Mouse (Mus musculus) lung, embryonic 15.5 days (tissue): ENCODE results near the gene Nat8f6. TPM values are rescaled to one million over a fixed set of nuclear protein-coding genes. Genes with fewer than 3 reads are reported as not detected.
"Not testable (repeated sequence)": the region's sequence is repeated elsewhere in the genome, so short reads cannot be mapped to it uniquely, and the experiment has no call there.

Source experiments
- ATAC-seq: fragments of 200-750 bp; cut with Nextera tagmentation; 2 replicates; pipeline ENCODE4 v1.8.0; 2017; ENCODE audit warnings: moderate number of reproducible peaks, borderline replicate concordance; ENCODE audit not compliant: low FRiP score, low TSS enrichment; ENCODE audit errors: extremely low read depth
- H3K27ac ChIP-seq: fragments of 300-500 bp; sonication (generic); 2 replicates; pipeline ENCODE4 v1.5.1; 2015; ENCODE audit warnings: moderate library complexity, mild to moderate bottlenecking, inconsistent platforms
- H3K27me3 ChIP-seq: fragments of 300-500 bp; sonication (generic); 2 replicates; pipeline ENCODE4 v1.6.1; 2015; ENCODE audit warnings: inconsistent platforms
- H3K36me3 ChIP-seq: fragments of 300-500 bp; sonication (generic); 2 replicates; pipeline ENCODE4 v1.6.1; 2015; ENCODE audit warnings: inconsistent platforms
- H3K4me1 ChIP-seq: fragments of 300-500 bp; sonication (generic); 2 replicates; pipeline ENCODE4 v1.6.1; 2015; ENCODE audit warnings: inconsistent platforms
- H3K4me2 ChIP-seq: fragments of 300-500 bp; sonication (generic); 2 replicates; pipeline ENCODE4 v1.6.1; 2015; ENCODE audit warnings: inconsistent platforms, mild to moderate bottlenecking, moderate library complexity
- H3K4me3 ChIP-seq: fragments of 300-500 bp; sonication (generic); 2 replicates; pipeline ENCODE4 v1.5.1; 2015; ENCODE audit warnings: mild to moderate bottlenecking, inconsistent platforms
- H3K9ac ChIP-seq: fragments of 300-500 bp; sonication (generic); 2 replicates; pipeline ENCODE4 v1.6.1; 2015; ENCODE audit warnings: inconsistent platforms
- H3K9me3 ChIP-seq: fragments of 300-500 bp; sonication (generic); 2 replicates; pipeline ENCODE4 v1.6.1; 2016; ENCODE audit warnings: inconsistent platforms
- WGBS: fragments of 180-500 bp; shearing (Covaris S2); methylation state at CpG from one replicate; pipeline ENCODE4 v1.1.7; 2015; 5-methylcytosine and 5-hydroxymethylcytosine counted together
- polyA plus RNA-seq: library from polyadenylated mRNA; unstranded; fragments of >200 nt; fragmentation: Nextera tagmentation; extraction: Ambion mirVana; gene quantifications from 2 replicates; pipeline ENCODE4 v1.2.1, GENCODE M21; 2015

Gene Nat8f6
- polyA plus RNA-seq, 1 experiment from 2014 or later: not detected

DNA sequence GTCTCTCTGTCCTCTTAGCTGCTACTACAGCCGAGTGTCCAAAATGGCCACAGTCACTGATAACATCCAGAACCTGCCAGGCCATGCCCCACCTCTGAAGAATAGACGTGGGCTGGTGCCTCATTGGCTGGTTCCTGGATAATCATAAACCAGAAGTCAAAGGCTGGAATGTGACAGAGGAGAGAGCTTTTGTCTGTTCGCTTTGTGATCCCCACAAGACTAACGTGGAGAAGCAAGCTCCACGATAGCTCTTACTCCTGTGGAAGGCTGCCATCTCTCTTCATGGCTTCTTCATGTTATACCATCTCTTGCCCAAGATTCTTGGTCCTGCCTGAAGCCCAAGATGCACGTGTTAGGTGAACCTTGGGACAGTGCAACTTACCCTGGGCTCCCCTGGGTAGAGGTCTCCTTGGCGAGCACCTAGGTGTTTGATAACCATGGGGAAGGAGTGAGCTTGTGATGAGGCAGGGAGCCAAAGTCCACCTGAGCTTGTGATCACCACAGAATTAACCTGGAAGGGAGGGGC, 11.1 kb upstream of the Nat8f6 start, which contains the start of gene Nat8:
Nat8 (minus strand) TSS at position 287 of the 526 bp plus-strand sequence.
- no peaks in the 10 kb centered on the region for H3K9me3 ChIP-seq
- no peak within 1 kb of the TSS for H3K9ac ChIP-seq
- H3K36me3 ChIP-seq: no peaks in the 10 kb centered on the region
- no peak within 1 kb of the TSS for H3K27ac ChIP-seq
- H3K27me3 ChIP-seq: no peaks in the 10 kb centered on the region
- no peaks in the 10 kb centered on the region for H3K4me1 ChIP-seq
- no peak within 1 kb of the TSS for H3K4me3 ChIP-seq
- WGBS: 63% methylated on average over 7 of the region's 7 CpGs
- H3K4me2 ChIP-seq: no peak within 1 kb of the TSS
- no peak for ATAC-seq

- Histone ChIP-seq H3K4me2 (no peak overlapping the region), H3K9me3 (no peaks in the 10 kb centered on the region), H3K4me1 (no peaks in the 10 kb centered on the region), H3K27me3 (no peaks in the 10 kb centered on the region), H3K36me3 (no peaks in the 10 kb centered on the region), H3K4me3 (no peak overlapping the region), H3K9ac (no peak overlapping the region), H3K27ac (no peak overlapping the region)
- 48% methylated on average over 1 of the region's 1 CpGs for WGBS
- no peak for ATAC-seq
Observed at GRCm38 (mm10) chr6:85829462-85829861, 8.7 kb upstream of the Nat8f6 start.

GRCm38 (mm10) chr6:85825886-85826285, 5.1 kb upstream of the Nat8f6 start:
- no peak overlapping the region for H3K27ac ChIP-seq
- no peaks in the 10 kb centered on the region for H3K9me3 ChIP-seq
- H3K27me3 ChIP-seq: no peaks in the 10 kb centered on the region
- no peaks in the 10 kb centered on the region for H3K36me3 ChIP-seq
- H3K4me2 ChIP-seq: no peak overlapping the region
- no peak for ATAC-seq
- WGBS: 83% methylated on average over 2 of the region's 2 CpGs
- no peak overlapping the region for H3K9ac ChIP-seq
- H3K4me3 ChIP-seq: no peak overlapping the region
- H3K4me1 ChIP-seq: no peaks in the 10 kb centered on the region

DNA sequence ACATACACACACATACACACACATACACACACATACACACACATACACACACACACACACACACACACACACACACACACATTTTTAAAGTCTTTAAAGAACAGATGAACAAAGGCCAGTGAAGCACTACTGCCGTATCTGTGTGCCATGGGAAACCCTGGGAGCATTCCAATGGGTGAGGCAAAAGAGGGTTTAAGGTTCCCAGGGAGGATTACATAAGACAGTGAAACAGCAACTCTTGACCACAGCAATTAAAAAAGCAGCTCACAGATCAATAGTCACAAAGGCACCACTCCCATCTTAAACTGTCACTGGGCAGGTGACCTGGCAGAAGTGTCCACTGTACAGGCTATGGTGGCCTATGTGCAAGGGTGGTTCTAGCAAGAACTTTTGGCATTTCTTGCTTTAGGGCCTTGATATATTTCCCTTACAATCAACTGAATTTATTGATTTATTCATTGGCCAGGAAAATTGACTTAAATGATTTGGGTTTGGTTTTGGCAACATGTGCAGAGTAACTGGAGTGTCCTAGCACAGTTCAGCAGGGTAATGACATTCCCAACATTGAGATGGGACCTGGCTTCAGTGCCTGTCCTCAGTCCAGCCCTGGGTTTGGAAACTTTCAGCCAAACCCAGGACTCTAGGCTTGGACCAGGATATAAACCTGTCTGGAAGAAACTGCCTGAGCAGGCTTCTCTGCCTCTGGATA, 2.8 kb upstream of the Nat8f6 start:
- Histone ChIP-seq H3K4me1 (no peaks in the 10 kb centered on the region), H3K27ac (no peak overlapping the region), H3K4me2 (no peak overlapping the region), H3K27me3 (no peaks in the 10 kb centered on the region), H3K4me3 (no peak overlapping the region), H3K9me3 (no peaks in the 10 kb centered on the region), H3K36me3 (no peaks in the 10 kb centered on the region), H3K9ac (no peak overlapping the region)
- ATAC-seq: no peak
- WGBS: 96% methylated on average over 1 of the region's 1 CpGs

DNA sequence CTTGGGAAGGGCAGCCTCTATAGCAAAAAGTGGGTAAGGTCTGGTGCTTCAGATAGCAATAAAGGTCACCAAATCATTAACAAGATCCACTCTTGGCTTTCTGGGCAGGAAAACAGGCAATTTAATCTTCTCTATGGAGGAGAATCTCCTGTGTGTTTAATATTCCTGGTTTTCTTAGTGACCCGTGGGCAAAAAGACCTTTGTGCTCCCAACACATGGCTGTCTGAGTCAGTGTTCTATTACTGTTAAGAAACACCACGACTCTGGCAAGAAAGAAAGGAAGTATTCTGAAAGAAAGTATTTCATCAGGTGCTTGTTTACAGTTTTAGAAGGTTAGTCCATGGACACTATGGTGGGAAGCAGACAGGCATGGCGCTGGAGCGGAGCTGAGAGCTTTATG, 1.5 kb upstream of the Nat8f6 start:
- no peak for ATAC-seq
- Histone ChIP-seq H3K36me3 (no peaks in the 10 kb centered on the region), H3K4me2 (no peak overlapping the region), H3K4me1 (no peaks in the 10 kb centered on the region), H3K9me3 (no peaks in the 10 kb centered on the region), H3K27ac (no peak overlapping the region), H3K27me3 (no peaks in the 10 kb centered on the region), H3K4me3 (no peak overlapping the region), H3K9ac (no peak overlapping the region)
- 79% methylated on average over 4 of the region's 4 CpGs for WGBS

- no peaks in the 10 kb centered on the region for H3K4me1 ChIP-seq
- no peaks in the 10 kb centered on the region for H3K36me3 ChIP-seq
- whole genome bisulfite sequencing: 31% methylated on average over 1 of the region's 1 CpGs
- H3K9ac ChIP-seq: no peak overlapping the region
- no peak overlapping the region for H3K4me3 ChIP-seq
- no peaks in the 10 kb centered on the region for H3K9me3 ChIP-seq
- H3K27me3 ChIP-seq: no peaks in the 10 kb centered on the region
- ATAC-seq: no peak
- no peak overlapping the region for H3K4me2 ChIP-seq
- H3K27ac ChIP-seq: no peak overlapping the region
Observed at GRCm38 (mm10) chr6:85818338-85818737, 2.4 kb downstream of the Nat8f6 start.

- H3K9ac ChIP-seq: no peak overlapping the region
- WGBS: 76% methylated on average over 2 of the region's 2 CpGs
- no peaks in the 10 kb centered on the region for H3K36me3 ChIP-seq
- H3K4me2 ChIP-seq: no peak overlapping the region
- no peak overlapping the region for H3K27ac ChIP-seq
- H3K4me1 ChIP-seq: no peaks in the 10 kb centered on the region
- H3K4me3 ChIP-seq: no peak overlapping the region
- no peak for ATAC-seq
- H3K9me3 ChIP-seq: no peaks in the 10 kb centered on the region
- no peaks in the 10 kb centered on the region for H3K27me3 ChIP-seq
Observed at GRCm38 (mm10) chr6:85813339-85813738, 7.4 kb downstream of the Nat8f6 start.

DNA sequence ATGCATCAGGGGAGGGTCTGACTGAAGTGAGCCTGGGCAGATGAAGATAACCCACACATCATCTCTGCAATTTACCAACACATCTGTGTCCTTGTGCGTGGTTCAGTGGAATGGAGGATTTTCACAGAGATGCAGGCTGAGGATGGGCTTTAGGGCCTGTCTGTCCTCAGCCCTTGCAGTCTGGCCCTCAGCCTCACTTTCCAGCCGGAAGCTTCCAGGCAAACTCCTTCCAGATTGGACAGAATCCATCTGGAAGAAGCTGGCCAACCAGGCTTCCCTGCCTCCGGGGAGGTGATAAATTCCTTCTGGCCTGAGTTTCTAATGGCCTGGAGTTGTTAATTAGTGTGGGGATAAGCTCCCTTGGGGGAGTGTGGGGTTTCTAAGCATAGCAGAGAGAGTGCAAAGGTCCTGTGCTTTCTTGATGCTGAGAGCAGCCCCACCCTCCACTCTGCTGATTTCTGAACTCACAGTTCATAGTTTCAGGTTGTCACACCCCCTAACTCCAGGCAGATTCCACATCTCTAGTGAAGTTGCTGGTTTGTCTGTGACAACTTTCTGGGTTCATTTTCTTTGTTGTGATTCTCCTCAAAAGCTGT, 9.7 kb downstream of the Nat8f6 start:
- H3K4me1 ChIP-seq, H3K4me2 ChIP-seq, H3K4me3 ChIP-seq, H3K9ac ChIP-seq, H3K36me3 ChIP-seq, H3K9me3 ChIP-seq, H3K27ac ChIP-seq, ATAC-seq, H3K27me3 ChIP-seq: not testable (repeated sequence)
- 52% methylated on average over 3 of the region's 3 CpGs for WGBS

- not testable (repeated sequence) for H3K4me1 ChIP-seq, ATAC-seq, H3K27ac ChIP-seq, H3K4me3 ChIP-seq, H3K9ac ChIP-seq, H3K4me2 ChIP-seq, H3K9me3 ChIP-seq, H3K27me3 ChIP-seq, H3K36me3 ChIP-seq
- WGBS: 89% methylated on average over 3 of the region's 3 CpGs
Observed at GRCm38 (mm10) chr6:85810514-85810913, 10.2 kb downstream of the Nat8f6 start.

- 60% methylated on average over 3 of the region's 3 CpGs for WGBS
- not testable (repeated sequence) for H3K9me3 ChIP-seq
Observed at GRCm38 (mm10) chr6:85809784-85810183, 11.0 kb downstream of the Nat8f6 start.

GRCm38 (mm10) chr6:85803180-85803579, 17.6 kb downstream of the Nat8f6 start:
- 61% methylated on average over 5 of the region's 5 CpGs for WGBS
- not testable (repeated sequence) for ATAC-seq, H3K36me3 ChIP-seq

More at GRCm38 (mm10) chr6:85809784-85810183, 11.0 kb downstream of the Nat8f6 start:
- H3K27ac ChIP-seq, H3K27me3 ChIP-seq, H3K36me3 ChIP-seq, H3K4me2 ChIP-seq, H3K4me1 ChIP-seq, H3K4me3 ChIP-seq, H3K9ac ChIP-seq, ATAC-seq: not testable (repeated sequence)

DNA sequence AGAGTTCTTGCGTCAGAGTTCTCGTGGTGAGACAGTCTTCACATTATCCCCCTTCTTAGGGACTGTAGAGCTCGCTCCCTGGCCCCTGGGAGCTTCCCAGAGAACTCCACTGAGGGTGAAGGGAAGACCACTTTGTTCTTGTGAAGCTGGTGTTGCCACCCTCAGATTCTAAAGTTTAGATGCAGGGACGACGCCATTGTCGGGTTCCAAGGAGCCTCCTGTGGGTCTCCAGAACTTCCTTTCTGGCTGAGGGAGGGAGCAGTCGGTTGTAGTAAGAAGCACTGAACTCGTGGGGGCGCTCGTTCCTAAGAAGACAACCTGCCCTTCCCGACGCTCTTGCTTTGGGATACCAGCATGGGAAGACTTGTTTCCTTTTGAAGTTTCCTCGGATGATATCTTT, 55.2 kb downstream of the Nat8f6 start, which contains the start of gene Nat8f3:
Nat8f3 (minus strand) TSS at position 223 of the 400 bp plus-strand sequence.
- WGBS: 58% methylated on average over 13 of the region's 13 CpGs
- ATAC-seq, H3K36me3 ChIP-seq: not testable (repeated sequence)

More at GRCm38 (mm10) chr6:85803180-85803579, 17.6 kb downstream of the Nat8f6 start:
- not testable (repeated sequence) for H3K27ac ChIP-seq, H3K4me3 ChIP-seq, H3K9me3 ChIP-seq, H3K4me1 ChIP-seq, H3K9ac ChIP-seq, H3K4me2 ChIP-seq, H3K27me3 ChIP-seq

More for the DNA sequence above, 55.2 kb downstream of the Nat8f6 start, which contains the start of gene Nat8f3:
- H3K4me1 ChIP-seq, H3K27me3 ChIP-seq, H3K9me3 ChIP-seq, H3K4me3 ChIP-seq, H3K9ac ChIP-seq, H3K27ac ChIP-seq, H3K4me2 ChIP-seq: not testable (repeated sequence)
